Mouse (Mus musculus) kidney, postnatal 25 days (tissue): ENCODE measurements around the gene Atf1.
"Not testable (repeated sequence)": the region's sequence is repeated elsewhere in the genome, so short reads cannot be mapped to it uniquely, and the experiment has no call there.

Source experiments
- DNase-seq, 2 experiments: peaks; one replicate each; pipeline ENCODE4 v3.0.0; 2021; ENCODE audit warnings: mixed read lengths in 2 of 2

Atf1 gene

DNA sequence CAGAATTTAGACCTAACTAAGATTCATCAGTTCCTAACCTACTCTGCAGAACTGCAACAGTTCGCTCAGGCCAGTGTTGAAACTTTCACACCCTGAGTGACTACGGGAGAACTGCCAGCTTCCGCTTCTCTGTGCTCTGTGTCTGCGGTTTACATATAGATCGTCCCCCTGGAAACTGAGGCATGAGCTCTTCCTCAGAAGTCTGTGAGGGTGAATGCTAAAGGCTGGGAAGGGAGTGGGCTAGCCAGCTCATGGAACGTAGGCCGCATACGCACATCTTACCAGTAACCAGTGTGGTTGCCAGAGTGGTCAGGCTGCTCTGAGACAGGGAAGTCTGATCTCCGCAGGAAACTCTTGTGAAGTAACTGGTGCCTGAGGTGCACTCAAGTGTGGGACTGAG lies 11.4 kb upstream of the Atf1 start:
- no peak for DNase-seq

DNA sequence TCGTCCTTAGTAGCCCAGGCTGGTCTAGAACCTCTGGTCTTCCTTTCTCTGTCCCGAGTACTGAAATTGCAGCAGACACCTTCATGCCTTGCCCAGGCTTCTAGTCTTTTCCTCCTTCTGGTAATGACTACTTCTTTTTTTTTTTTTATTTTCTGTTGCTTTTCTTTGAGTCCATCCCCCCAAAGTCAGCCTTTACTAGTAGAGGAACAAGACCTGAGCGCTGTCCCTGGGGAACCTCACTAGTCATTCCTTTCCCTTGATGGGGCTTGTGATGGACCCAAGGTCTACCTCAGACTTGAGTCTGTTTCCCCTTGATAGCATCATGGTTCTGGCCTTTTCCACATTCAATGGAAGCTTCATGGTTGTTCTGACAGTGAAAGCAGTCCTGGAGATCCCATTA lies 9.6 kb upstream of the Atf1 start:
- DNase-seq: no peak

DNA sequence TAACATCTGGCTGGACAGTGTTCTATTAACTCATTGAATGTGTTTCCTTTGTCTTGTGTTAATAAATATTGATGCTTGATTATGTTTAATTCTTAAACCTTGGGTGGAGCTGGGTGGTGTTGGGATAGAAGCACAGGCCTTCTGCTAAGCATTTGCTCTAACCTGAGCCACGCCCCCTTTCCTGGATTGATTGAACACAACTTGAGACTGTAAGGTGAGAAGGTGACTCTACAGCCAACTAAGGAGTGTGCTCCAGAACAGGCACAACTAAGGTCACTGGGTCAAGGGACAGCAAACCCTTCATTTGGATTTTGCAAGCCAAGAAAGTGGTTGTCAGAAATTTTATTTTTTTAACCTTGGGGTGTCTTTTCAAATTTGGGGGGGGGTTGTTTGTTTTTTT lies 8.2 kb upstream of the Atf1 start:
- DNase-seq: no peak

DNA sequence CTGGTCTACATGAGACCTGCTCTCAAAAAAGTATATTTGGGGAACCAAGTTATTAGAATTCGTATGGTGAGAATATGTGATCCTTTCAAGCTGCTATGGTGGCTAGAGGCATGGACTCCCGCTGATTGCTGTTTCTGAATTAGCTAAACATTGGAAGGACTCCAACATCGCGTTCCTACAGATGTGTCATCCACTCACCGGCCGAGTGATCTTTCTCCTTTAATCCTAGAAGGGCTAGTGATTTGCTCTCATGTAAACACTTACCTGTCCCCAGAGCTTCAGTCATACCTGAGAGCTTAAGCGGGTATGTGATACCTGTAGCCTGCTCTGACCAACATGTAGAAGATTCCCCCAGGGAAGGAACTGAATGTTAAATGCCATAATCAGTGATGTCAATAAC lies 6.7 kb upstream of the Atf1 start:
- DNase-seq: no peak

DNA sequence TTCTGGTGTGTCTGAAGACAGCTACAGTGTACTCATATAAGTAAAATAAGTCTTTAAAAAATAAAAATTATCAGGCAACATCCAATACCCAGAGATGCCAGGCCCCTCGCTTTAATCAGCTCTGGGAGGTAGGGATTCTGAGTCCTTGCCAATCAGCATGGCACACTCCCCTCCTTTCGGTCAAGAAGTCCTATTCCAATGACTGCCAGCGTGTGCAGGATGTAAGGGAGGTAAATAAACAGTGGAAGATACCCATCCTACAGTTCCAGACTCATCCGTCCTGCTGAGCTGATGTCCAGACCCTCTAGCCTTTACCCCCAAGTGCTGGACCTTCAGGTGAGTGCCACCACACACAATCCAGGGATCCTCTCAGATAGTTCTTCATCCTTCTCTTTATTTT lies 2.2 kb upstream of the Atf1 start:
- no peak for DNase-seq

DNA sequence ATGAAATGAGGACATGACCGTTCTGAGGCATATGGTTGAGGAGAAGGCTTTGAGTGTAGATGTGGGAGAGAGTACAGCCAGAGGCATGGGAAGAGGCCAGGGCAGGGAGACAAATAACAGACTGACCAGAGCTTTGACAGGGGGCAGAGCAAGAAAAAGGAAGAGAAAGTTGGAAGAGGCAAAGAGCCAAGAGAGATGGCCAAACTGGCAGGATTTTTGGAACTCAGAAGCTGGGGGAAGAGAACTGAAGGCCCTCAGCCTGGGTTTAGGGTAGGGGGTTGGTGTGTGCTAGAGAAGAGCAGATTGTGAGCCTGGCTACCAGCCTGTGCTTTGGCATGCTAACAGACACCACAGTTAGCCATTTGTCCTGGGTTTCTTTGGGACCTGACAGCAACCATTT lies 1.7 kb upstream of the Atf1 start:
- no peak for DNase-seq

DNA sequence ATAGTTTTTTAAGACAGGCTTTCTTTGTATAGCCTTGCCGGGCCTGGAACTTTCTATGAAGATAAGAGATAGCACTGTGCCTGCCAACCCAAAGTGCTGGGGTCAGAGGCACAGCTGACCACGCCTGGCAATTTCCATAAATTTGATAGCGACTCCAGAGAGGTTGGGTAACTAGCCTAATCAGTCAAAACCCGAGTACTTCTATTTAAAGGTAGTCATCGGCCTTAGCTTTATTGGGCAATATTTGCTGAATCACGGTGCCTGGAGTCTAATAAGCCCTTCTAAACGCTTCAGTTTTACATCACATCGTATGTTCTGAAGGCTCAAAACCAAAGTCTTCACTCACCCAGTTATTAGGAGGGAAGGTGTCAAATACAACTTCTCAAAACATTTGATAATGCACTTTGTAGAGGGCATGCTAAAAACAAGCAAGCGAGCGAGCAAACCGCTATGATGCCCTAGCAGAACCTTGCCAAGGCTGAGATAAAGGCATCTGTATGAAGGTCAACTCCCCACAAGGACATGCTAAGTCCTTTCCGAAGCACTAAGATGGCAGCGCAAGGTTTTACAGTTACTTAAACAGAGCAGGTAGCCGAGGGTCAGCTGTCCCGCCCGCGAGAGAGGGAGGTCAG lies 472 bp upstream of the Atf1 start:
- DNase-seq: peak; percentile 16 to 50

DNA sequence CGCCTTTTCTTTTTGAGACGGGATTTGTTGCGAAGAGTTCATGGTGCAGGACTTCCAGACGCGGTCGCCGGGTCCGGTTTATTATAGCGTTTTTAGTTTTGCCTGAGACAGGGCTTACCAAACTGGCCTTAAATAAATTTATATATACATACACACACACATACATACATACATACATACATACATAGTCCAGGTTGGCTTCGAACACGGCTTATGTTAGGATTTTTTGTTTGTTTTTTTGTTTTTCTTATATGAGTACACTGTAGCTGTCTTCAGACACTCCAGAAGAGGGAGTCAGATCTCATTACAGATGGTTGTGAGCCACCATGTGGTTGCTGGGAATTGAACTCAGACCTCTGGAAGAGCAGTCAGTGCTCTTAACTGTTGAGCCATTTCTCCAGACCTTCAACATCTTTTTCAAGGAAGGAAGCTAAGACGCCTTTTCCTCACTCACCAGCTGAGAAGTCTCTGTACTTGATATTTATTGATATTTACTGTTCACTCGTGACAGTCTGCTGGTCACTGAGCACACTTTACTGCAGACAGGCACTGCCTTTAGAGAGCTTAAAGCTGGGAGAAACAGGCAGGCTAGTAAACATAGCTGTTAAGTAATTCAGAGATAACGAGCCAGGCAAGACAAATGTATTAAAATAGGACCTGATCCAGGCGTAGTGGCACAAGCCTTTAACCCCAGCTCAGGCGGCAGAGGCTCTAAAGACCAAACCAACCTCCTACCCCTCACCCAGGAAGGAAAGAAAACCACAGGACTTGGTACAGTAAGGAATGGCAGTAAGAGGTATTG lies 1.1 kb downstream of the Atf1 start:
- no peak for DNase-seq

DNA sequence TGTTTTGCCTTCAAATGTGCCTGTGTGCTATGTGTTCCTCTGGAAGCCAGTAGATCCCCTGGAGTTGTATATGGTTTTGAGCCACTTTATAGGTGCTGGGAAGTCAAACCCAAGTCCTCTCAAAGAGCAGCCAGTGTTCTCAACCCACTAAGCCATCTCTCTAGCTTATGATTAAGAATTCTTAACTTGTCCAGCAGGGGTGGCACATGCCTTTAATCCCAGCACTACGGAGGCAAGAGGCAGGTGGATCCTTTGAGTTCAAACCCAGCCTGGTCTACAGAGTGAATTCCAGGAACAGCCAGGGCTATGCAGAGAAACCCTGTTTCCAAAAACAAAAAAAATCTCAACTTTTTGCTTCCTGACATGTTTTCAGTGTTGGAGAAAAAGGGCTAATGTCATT lies 3.0 kb downstream of the Atf1 start:
- no peak for DNase-seq

DNA sequence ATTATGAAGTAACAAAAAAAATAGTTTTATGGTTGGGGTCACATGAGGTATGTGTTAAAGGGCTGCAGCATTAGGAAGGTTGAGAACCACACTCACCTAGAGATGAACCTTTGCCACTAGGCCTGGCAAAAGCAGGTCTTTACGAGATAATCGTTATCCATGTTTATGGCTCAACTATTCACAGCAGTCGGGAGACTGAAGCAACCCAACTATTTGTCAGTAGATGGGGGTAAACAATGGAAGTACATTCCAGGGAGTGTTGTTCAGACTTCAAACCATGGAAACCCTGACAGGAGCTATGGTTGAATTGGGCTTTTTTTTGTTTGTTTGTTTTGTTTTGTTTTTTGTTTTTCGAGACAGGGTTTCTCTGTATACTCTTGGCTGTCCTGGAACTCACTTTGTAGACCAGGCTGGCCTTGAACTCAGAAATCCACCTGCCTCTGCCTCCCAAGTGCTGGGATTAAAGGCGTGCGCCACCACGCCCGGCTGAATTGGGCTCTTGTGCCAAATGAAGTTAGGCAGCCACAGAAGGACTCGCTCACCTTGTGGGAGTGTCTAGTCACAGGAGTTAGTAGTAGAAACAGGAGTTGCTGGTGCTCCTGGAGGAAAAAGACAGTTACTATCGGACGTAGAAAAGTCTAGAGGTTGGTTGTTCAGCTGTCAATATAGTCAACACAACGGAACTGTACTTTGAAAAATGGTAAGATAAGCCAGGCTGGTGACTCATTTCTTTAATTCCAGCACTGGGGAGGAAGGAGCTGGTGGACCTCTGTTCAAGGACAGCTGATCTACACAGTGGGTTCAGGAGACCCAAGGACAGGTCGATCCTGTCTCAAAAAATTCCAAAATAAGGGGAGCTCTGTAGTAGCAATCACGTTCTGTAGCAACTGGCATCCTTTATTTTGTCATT lies 4.3 kb downstream of the Atf1 start:
- DNase-seq: peak in 1 of 2 experiments; percentile 42

DNA sequence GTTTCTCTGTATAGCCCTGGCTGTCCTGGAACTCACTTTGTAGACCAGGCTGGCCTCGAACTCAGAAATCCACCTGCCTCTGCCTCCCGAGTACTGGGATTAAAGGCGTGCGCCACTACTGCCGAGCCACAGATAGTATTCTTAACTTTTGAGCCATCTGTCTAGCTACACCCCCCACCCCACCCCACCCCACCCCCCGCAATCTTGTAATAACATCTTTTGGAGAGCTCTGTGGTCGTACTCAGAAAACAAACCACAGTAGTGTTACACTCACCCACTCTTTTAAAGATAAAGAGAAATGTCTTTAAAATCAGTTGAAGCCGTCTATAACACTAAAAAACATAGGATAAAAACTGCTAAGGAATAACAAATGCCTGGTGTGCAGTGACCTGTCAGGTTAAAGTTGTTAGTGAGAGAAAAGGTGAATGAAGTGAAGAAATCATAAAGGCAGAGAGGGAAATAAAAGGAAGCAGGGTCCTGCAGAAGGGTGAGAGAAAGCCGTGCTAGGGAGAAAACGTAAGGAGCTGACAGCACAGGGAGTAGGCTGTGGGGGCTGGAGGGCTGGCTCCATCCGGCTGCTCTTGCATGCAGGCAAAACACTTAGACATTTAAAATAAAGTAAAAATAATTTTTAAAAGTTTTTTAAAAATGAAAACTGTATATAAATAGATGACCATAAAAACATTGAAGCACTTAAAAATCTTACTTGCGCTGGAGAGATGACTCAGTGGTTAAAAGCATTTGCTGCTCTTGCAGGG lies 7.8 kb downstream of the Atf1 start:
- DNase-seq: no peak

DNA sequence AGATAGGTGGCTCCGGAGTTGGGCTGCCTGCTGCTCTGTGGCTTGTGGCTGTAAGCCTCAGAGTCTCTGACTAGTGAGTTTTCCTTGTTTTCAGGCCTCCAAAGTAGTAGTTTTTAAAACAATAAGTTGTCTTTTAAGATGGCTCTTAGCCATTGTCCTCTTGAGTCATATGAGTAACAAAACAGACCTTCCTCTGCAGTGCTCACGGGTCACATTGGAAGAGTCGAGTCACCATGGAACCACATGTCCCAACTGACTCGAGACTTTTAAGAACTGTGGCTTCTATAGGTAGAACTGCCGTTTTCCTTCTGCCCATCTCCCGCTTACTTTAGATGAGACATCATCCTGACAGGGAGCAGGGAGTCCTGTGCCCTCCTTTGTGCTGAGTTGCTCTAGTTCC lies 9.3 kb downstream of the Atf1 start:
- no peak for DNase-seq

DNA sequence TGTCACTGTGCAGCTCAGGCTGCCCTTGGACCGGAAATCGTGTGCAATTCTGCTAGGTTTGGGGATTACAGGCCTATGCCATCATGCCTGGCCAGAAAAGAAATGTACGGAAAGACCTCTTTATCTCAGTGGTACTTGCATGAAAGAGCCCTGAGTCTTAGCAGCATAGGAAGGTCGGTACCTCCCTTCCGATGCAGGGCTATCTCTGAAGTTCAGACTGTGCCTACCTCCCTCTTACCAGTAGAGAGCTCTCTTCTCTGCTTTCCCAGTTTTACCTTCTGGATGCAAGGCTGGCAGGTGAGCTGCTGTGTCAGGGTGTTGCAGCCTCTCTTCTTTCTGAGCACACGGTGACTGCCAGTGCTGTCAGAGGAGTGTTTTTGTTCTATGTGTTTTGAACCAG lies 14.2 kb downstream of the Atf1 start:
- DNase-seq: no peak

DNA sequence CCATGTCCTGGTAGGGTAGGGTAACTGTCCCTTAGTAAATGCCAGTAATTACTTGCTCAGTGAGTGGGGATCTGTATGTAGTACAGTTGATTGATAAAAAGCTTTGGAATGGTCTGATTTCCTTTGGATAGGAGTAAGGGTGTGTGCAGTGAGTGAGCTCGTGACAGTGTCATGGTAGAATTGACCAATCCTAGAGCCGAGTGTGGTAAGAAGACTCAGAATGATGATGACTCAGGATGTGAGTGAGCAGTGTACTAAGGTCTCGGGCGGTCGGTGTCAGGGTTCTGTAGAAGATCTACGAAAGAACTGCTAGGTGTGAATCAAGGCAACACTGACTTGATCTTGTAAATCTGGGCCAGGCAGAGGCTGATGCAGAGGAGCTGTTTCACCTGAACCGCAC lies 18.3 kb downstream of the Atf1 start:
- no peak for DNase-seq

DNA sequence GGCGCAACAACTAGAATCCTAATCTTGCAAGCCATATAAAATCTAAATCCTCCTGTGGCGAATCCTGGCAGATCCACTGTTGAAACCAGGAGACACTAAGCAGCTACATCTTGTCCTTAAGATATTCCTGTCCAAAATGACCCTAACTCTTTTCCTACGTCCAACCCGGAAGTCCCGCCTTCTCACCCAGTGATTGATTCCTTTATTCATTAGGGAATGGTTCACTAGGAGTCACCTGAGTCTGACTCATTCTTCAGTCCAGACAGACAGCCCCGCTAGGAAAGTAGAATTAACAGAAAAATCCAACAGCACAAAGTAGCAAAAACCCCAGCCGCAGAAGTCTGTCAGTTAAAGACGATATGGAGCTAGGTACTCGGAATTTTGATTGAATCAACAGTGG lies 19.7 kb downstream of the Atf1 start:
- DNase-seq: peak in 1 of 2 experiments; percentile 3

DNA sequence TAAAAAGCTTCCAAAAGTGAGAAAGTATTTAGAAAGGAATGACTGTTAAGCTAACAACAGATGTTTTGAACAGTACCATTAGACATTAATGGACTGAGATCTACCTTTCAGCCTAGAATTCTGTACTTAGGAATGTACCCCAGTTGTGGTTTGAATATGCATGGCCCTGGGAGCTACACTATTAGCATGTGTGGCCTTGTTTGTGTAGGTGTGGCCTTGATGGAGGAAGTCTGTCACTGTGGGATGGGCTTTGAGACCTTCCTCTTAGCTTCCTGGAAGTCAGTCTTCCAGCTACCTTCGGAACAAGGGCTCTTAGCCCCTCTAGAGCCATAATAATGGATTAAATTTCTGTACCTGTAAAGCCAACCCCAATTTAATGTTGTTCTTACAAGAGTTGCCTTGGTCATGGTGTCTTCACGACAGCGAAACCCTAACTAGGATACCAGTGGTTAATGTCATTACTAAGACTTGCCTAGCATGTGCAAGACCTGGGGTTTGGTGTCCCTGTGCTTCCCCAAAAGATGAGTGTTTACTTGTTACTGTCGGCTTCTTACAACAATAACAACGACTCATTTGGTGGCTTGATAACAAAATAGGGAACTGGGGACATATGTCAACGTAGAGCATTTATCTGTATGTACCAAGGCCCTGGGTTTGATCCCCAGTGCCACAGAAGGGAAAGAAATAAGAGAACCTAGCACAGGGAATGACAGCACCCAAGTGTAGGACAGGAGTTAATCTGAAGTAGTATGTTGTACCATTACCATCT lies 21.2 kb downstream of the Atf1 start:
- DNase-seq: peak in 1 of 2 experiments; percentile 13

DNA sequence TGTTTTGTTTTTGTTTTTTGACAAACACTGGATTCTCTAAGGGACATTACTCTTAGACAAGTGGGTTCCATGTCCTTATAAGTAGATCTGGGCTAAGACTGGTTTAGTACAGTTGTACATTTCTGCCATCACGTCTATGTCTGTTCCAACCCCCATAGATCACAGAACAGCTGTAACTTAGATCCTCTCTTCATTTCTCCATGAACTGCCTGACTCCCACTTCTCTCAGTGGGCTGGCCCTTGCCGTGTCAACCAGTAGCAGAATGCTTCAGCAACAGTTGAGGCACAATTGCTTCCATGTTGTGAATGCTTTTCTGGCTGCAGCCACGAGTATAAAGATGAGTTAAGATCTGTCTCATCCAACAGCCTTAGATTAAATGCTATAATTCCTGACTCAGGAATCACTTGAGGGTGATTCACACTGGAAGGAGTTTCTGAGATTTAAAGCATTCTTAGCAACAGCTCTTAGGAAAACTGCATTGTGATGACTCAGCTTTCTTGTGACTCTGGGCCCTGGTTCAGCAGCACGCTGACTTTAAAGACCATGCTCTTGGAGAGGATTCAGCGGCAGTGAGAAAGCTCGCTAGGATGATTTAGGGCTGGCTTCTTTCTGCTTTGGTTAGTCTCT lies 23.6 kb downstream of the Atf1 start:
- DNase-seq: peak in 1 of 2 experiments; percentile 15

DNA sequence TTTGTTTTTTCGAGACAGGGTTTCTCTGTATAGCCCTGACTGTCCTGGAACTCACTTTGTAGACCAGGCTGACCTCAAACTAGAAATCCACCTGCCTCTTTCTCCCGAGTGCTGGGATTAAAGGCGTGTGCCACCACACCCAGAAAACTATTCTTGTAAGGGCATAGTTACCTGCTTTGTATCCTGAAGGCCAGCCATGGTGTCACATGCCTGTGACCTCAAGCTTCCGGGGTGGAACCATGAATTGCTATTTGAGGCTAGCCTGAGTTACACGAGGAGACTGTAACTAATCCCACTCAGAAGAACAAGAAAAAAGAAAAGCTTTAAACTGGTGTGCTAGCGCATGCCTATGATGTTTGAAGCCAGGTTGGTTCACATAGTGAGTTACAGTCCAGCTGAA lies 28.8 kb downstream of the Atf1 start:
- DNase-seq: no peak

DNA sequence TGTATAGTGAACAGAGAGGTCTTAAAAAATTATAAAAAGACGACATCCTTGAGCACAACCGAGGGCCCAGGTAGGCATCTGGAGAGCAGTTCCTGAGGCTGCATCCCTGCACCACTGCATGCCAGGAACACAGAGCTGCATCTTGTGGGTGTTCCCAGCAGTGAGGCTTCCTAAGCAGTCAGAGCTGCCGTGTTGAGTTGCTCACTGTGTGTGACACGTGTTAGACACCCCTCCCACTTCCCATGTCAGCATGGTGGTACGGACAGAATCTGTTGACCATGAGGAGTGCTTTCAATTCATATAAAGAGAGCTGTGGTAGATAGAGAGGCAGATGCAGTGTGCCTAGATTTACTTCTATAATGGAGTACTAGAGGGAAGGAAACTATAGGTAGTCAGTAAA lies 29.7 kb downstream of the Atf1 start:
- DNase-seq: no peak

DNA sequence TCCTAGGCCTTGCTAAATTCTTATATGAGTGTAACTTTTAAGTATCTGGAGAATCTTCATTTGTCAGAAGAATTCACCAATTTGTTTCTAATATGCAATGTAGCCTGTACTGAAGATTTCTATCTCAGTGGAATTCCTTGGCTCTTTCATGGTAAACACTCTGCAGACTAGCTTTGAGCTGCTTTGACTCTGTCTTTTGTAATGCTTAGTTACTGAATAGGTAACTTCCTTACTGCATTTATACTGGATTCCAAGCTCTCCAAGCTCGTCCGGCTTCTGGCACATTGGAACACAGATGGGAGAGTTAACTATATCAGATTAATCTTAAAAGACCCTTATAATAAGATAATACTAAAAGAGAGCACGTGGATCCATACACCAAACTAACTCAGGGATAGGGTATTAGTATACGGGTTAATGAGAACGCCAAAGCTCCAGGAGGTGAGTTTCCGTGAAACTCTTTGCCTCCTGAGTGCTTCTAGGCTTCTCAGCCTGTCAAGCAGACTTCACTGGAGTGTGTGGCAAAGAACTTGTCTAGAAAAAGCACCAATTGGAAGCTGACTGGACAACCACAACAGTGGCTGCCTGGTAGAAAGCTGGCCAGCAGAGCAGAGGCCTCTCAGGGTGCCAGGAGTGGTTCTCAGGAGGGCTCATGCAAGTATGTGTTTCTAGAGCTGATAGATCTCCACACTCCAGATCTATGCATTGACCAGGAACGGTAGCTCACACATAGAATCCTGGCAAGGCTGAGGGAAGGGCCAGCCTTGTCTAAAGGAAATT lies 31.2 kb downstream of the Atf1 start:
- no peak for DNase-seq

DNA sequence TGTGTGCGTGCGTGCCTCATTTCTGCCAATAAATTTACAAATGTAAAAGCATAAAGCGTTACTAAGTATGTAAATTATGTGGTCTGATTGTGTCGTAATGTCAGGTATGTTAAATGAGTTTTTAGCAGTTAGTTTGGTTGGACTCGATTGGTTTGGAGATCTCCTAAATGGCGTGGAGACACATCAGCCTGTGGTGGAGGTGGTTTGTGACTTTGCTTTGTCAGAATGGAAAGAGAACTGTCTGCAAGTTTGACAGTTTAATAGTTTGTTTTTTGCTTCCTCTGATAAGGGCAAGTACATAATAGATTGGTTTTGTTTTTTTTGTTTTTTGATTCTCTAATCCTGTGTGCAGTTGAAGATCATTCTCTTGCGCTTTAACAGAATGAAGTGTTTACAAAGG lies 32.7 kb downstream of the Atf1 start:
- DNase-seq: not testable (repeated sequence)
